Mouse (Mus musculus): ENCODE measurements around the gene Exoc3l. TPM values are rescaled to one million over a fixed set of nuclear protein-coding genes. Genes with fewer than 3 reads are reported as not detected.

Gene Exoc3l
- total and polyA plus RNA-seq, 2 experiments from 2014 or later = 2.4 to 8.0 TPM

GRCm38 (mm10) chr8:105339886-105340635 is 44.2 kb upstream of the Exoc3l start:
- TF ChIP-seq CTCF (IDR thresholded peaks at IDR 0.05; ENCODE audit: low read depth) = no peak
- no peak overlapping the region for H3K27ac ChIP-seq
- DNase-seq (ENCODE audit: low spot score) = no peak
- no peaks in the 10 kb centered on the region for H3K4me1 ChIP-seq (ENCODE audit: insufficient read depth, low read length)
- no peaks in the 10 kb centered on the region for H3K9me3 ChIP-seq (ENCODE audit: low read length)
- H3K9ac ChIP-seq (replicated peaks; ENCODE audit: low read length) = no peak overlapping the region
- H3K36me3 ChIP-seq (ENCODE audit: insufficient read depth, low read length) = no peaks in the 10 kb centered on the region
- H3K27me3 ChIP-seq (ENCODE audit: insufficient read depth, low read length) = no peaks in the 10 kb centered on the region
- 81% methylated on average over 6 of the region's 6 CpGs for WGBS
- ATAC-seq = no peak
- H3K4me2 ChIP-seq (ENCODE audit: low read depth, low read length) = no peak overlapping the region
- no peak overlapping the region for H3K4me3 ChIP-seq (ENCODE audit: low read length)

GRCm38 (mm10) chr8:105338992-105339391 is 43.1 kb upstream of the Exoc3l start:
- TF ChIP-seq CTCF (IDR thresholded peaks at IDR 0.05; ENCODE audit: low read depth) = no peak
- Histone ChIP-seq H3K9me3 (ENCODE audit: low read length) (no peaks in the 10 kb centered on the region), H3K4me3 (ENCODE audit: low read length) (no peak overlapping the region), H3K27ac (no peak overlapping the region), H3K36me3 (ENCODE audit: insufficient read depth, low read length) (no peaks in the 10 kb centered on the region), H3K27me3 (ENCODE audit: insufficient read depth, low read length) (no peaks in the 10 kb centered on the region), H3K4me2 (ENCODE audit: low read depth, low read length) (no peak overlapping the region), H3K9ac (replicated peaks; ENCODE audit: low read length) (no peak overlapping the region), H3K4me1 (ENCODE audit: insufficient read depth, low read length) (no peaks in the 10 kb centered on the region)
- DNase-seq (ENCODE audit: low spot score) (no peak), ATAC-seq (no peak)
- 72% methylated on average over 4 of the region's 4 CpGs for WGBS

GRCm38 (mm10) chr8:105336373-105337130 is 40.7 kb upstream of the Exoc3l start:
- no peak overlapping the region for H3K4me3 ChIP-seq (ENCODE audit: low read length)
- TF ChIP-seq CTCF (IDR thresholded peaks at IDR 0.05; ENCODE audit: low read depth) = no peak
- WGBS = 55% methylated on average over 32 of the region's 32 CpGs

GRCm38 (mm10) chr8:105332523-105332922 is 36.6 kb upstream of the Exoc3l start:
- H3K4me3 ChIP-seq (ENCODE audit: low read length) = no peak overlapping the region
- H3K9me3 ChIP-seq (ENCODE audit: low read length) = no peaks in the 10 kb centered on the region
- ATAC-seq (no peak), DNase-seq (ENCODE audit: low spot score) (no peak)
- H3K36me3 ChIP-seq (ENCODE audit: insufficient read depth, low read length) = peaks cover 32% of the 10 kb centered on the region
- no peak overlapping the region for H3K9ac ChIP-seq (replicated peaks; ENCODE audit: low read length)
- H3K27me3 ChIP-seq (ENCODE audit: insufficient read depth, low read length) = no peaks in the 10 kb centered on the region
- H3K27ac ChIP-seq = no peak overlapping the region
- no peak for TF ChIP-seq CTCF (IDR thresholded peaks at IDR 0.05; ENCODE audit: low read depth)
- no peak overlapping the region for H3K4me2 ChIP-seq (ENCODE audit: low read depth, low read length)
- WGBS = 83% methylated on average over 2 of the region's 2 CpGs
- 0 out of 2 replicates have a peak, but pooled peaks cover under 1% of the 10 kb centered on the region for H3K4me1 ChIP-seq (ENCODE audit: insufficient read depth, low read length)

More at GRCm38 (mm10) chr8:105336373-105337130, 40.7 kb upstream of the Exoc3l start:
- peak; percentile 51 for DNase-seq (ENCODE audit: low spot score)
- Histone ChIP-seq H3K27ac (no peak overlapping the region), H3K4me2 (ENCODE audit: low read depth, low read length) (peak overlapping the region; percentile 1; the same call in 1 of the 2 replicates), H3K27me3 (ENCODE audit: insufficient read depth, low read length) (no peaks in the 10 kb centered on the region), H3K9ac (replicated peaks; ENCODE audit: low read length) (no peak overlapping the region), H3K4me1 (ENCODE audit: insufficient read depth, low read length) (no peaks in the 10 kb centered on the region), H3K9me3 (ENCODE audit: low read length) (no peaks in the 10 kb centered on the region), H3K36me3 (ENCODE audit: insufficient read depth, low read length) (no peaks in the 10 kb centered on the region)
- peak; percentile 67 for ATAC-seq

- Histone ChIP-seq H3K9ac (replicated peaks; ENCODE audit: low read length) (no peak overlapping the region), H3K4me3 (ENCODE audit: low read length) (no peak overlapping the region), H3K27me3 (ENCODE audit: insufficient read depth, low read length) (no peaks in the 10 kb centered on the region), H3K4me1 (ENCODE audit: insufficient read depth, low read length) (0 out of 2 replicates have a peak, but pooled peaks cover 6% of the 10 kb centered on the region), H3K4me2 (ENCODE audit: low read depth, low read length) (no peak overlapping the region), H3K9me3 (ENCODE audit: low read length) (no peaks in the 10 kb centered on the region), H3K36me3 (ENCODE audit: insufficient read depth, low read length) (peaks cover 32% of the 10 kb centered on the region), H3K27ac (no peak overlapping the region)
- no peak for DNase-seq (ENCODE audit: low spot score)
- no peak for ATAC-seq
- TF ChIP-seq CTCF (IDR thresholded peaks at IDR 0.05; ENCODE audit: low read depth) = no peak
- 94% methylated on average over 9 of the region's 9 CpGs for WGBS
Observed at GRCm38 (mm10) chr8:105331931-105332330, 36.0 kb upstream of the Exoc3l start.

- no peak for TF ChIP-seq CTCF (IDR thresholded peaks at IDR 0.05; ENCODE audit: low read depth)
- peaks cover 32% of the 10 kb centered on the region for H3K36me3 ChIP-seq (ENCODE audit: insufficient read depth, low read length)
- no peaks in the 10 kb centered on the region for H3K9me3 ChIP-seq (ENCODE audit: low read length)
- no peak overlapping the region for H3K9ac ChIP-seq (replicated peaks; ENCODE audit: low read length)
- no peaks in the 10 kb centered on the region for H3K27me3 ChIP-seq (ENCODE audit: insufficient read depth, low read length)
- DNase-seq (ENCODE audit: low spot score) (no peak), ATAC-seq (no peak)
- no peak overlapping the region for H3K4me3 ChIP-seq (ENCODE audit: low read length)
- H3K27ac ChIP-seq = no peak overlapping the region
- 0 out of 2 replicates have a peak, but pooled peaks cover 9% of the 10 kb centered on the region for H3K4me1 ChIP-seq (ENCODE audit: insufficient read depth, low read length)
- H3K4me2 ChIP-seq (ENCODE audit: low read depth, low read length) = no peak overlapping the region
- WGBS = 94% methylated on average over 22 of the region's 22 CpGs
Observed at GRCm38 (mm10) chr8:105331469-105331868, 35.6 kb upstream of the Exoc3l start.
